Mouse (Mus musculus): ENCODE data around the gene Gm6588.

DNA sequence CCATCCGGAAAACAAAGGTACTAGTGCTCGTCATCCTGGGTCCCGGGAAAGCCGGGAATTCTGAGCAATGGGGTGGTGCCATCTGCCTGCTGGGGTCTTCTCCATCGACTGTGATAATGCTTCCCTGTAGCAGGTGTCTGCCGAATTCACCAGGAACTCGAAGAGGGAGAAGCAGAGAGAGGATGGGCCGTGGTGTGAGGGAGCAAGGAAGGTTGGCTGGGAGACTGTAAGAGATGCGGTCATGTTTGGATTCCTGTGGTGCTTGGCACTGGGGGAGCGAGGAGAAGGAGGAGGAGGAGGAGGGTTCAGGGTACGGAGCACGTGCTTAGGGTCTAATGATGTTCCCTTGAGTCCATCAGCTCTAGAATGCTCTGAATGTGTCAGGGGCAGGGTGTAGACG lies 33.3 kb downstream of the Gm6588 start:
- TF ChIP-seq POLR2A (IDR thresholded peaks at IDR 0.05; ENCODE audit: borderline replicate concordance, extremely low read depth, insufficient read depth, insufficient read length, poor library complexity, severe bottlenecking), result no peak
- no peak for TF ChIP-seq CTCF (IDR thresholded peaks at IDR 0.05; ENCODE audit: borderline replicate concordance, extremely low read depth, insufficient read depth, insufficient read length)

Measured in brain, embryonic 14.5 days (tissue).